Mouse (Mus musculus): Measurements from ENCODE around the gene Olfr93.

DNA sequence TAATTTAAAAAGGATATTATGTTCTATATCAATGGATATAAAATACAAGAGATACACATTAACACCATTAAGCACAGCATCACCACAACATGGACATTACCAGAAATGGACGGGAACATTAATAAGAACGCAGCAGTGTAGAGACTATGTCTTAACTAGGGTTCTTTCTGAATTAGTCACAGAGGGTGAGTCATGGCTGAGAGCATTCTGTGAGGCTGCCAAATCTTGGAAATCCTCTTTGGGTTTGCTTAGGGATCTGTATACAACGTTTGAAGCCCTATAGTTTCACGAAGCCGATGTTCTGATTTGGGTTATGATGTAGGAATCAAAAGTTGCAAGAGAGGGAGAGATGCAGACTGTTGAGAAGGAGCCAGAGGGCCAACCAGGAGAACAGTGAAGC lies 33.5 kb upstream of the Olfr93 start:
- TF ChIP-seq POLR2A (IDR thresholded peaks at IDR 0.05; ENCODE audit: low read depth, low read length) (no peak), CTCF (conservative IDR thresholded peaks at IDR 0.05; ENCODE audit: insufficient read depth, insufficient read length, low read depth, low read length) (no peak)

Measured in kidney, adult 2 months (tissue).